Mouse (Mus musculus) urinary bladder, postnatal 10 days (tissue): Measurements from ENCODE around the gene Cnp.
"Not testable (repeated sequence)": the region's sequence is repeated elsewhere in the genome, so short reads cannot be mapped to it uniquely, and the experiment has no call there.

Source experiments
- DNase-seq: peaks from one replicate; pipeline ENCODE4 v3.0.0; 2022; ENCODE audit warnings: low spot score

Cnp gene

DNA sequence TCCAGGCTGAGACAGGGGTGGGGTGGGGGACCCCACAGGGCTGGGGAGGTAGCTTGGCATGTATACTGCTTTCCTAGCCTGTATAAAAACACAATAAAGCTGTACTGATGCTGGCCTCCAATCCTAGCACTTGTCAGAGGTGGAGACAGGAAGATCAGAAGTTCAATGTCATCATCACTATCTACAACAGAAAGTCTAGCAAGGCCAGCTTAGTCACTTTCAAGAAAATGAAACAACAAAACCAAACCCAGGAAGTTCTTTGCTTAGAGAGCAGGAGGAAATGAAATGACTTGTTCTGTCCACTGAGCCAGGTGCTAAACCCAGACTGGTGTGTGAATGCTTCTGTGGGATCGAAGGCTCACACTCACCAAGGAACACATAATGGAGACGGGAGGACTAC, 13.8 kb downstream of the Cnp start:
- DNase-seq = no peak

- no peak for DNase-seq
Observed at GRCm38 (mm10) chr11:100592346-100593046, 17.8 kb downstream of the Cnp start.

DNA sequence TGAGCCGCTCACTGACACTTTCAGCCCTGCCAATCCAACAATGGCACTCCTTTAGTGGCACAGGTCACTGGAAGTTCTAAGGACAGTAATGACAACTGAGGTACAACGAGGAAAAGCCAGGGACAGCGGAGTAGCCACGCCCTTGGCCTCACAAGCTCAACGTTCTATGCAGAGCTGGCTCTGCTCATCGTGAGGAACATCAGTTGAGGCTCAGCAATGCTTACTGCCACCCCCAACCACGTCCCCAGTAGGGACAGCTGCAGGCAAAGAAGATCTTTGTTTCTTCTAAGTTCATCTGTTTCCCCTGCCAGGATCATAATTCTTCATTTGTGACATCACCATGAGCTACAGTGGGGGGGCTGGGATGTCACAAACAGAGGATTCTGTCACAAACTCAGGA, 19.9 kb downstream of the Cnp start:
- no peak for DNase-seq

DNA sequence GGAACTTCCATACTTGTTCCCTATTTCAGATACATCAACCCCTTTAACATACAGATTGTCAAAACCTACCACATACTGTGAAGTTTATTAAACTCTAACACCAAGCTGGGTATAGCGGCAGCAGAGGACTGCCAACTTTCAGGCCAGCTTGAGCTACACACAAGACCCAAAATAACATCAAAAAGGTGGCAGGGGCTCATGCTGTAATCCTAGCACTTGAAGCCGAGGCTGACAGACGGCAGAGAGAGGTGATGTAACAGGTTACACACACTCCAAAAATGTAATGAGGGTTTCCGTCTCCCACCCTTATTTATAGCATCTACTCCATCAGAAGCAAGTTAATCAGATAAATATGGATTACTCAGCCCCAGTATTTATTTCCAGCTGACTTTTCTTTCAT, 20.8 kb downstream of the Cnp start:
- no peak for DNase-seq

GRCm38 (mm10) chr11:100598074-100598473, 23.4 kb downstream of the Cnp start:
- DNase-seq = no peak

GRCm38 (mm10) chr11:100601372-100601771, 26.7 kb downstream of the Cnp start:
- no peak for DNase-seq

- DNase-seq = no peak
Observed at GRCm38 (mm10) chr11:100603155-100603554, 28.5 kb downstream of the Cnp start.

- DNase-seq = no peak
Observed at GRCm38 (mm10) chr11:100603813-100604212, 29.1 kb downstream of the Cnp start.

DNA sequence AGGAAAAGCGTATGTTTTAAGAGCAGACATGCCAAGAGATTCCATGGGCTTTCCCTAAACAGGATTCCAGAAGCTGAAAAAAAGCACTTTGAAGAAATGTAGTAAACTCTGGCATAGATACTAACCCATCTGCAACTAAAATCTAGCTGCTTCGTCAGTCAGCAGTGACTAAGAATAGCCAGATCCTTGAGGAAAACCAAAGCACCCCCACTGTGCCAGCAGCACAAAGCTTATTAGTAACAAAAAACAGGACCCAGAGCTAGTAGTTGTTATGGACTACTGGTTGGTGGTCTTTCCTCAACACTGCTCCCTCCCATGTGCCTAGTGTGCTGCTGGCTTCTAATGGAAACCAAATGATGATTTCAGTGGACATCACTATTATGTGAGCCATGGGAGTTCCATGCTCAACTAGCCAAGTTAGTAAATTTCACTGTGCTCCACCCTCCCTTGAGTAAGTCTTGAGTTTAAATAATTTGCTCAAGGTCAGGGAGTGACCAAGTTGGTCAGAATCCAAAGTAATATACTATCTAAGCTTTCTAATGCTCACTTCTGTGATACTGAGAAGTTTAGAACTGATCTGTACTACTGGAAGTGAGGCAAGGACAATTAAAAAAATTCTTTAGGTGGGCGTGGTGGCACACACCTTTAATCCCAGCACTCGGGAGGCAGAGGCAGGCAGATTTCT, 29.8 kb downstream of the Cnp start:
- DNase-seq = no peak

- DNase-seq = no peak
Observed at GRCm38 (mm10) chr11:100605451-100605850, 30.7 kb downstream of the Cnp start.

- DNase-seq = no peak
Observed at GRCm38 (mm10) chr11:100607121-100607520, 32.4 kb downstream of the Cnp start.

GRCm38 (mm10) chr11:100608796-100609195, 34.1 kb downstream of the Cnp start:
- DNase-seq = no peak

DNA sequence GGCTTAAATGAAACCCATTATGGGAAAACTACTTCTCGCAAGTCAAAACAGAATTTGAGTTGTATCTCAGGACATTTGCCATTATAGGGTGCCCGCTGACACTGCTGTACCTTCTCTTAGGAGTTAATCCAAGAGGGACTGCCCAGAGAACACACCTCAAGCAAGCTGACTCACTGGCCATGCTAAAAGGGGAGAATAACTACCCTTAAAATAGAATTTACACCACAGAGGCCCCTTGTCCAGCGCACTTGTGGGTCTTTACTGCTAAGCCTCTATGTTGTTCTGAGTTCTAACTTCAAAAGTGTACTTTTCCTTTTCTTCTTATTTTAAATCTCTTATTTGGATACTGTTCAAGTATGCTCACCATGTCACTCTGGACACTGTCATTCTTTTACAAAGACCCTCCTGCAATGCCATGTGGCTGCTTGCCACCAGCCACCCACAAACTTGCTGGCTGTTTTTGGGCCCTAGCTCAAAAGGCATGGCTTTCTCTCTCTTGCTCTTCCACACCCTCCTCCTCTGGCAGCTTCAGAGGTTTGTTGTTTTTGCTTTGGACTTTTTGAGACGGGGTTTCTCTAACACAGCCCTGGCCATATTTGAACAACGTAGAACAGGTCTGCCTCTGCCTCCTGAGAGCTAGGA, 34.8 kb downstream of the Cnp start:
- no peak for DNase-seq

DNA sequence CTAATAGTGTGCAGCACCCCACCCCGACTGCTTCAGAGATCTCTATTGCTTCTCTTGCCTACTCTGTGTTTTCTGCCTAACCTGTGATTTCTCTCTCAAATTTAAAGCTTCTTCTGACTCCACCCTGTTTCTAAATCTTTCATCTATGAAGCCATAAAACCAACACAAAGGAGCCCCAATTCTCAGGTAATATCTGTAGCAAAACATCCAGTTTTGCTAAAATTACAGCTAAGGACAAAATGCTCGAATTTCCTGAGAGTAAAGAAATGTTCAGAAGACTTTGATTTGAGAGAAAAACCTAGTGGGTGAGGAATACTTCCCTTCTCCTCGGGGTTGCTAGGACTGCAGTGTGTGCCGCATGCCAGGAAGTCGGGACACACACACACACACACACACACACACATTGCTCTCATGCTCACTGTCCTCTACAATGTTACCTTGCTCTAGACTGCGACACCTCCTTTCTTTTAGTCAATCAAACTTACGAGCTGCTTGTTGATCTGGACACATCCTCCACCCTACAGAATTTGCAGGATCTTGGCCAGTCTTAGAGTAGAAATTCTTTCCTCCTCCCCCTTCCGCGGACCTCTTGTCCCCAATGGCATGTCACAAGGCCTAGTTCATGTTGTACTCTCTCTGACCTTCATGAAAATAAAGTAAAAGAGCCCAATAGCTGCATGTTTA, 35.4 kb downstream of the Cnp start:
- DNase-seq = no peak

DNA sequence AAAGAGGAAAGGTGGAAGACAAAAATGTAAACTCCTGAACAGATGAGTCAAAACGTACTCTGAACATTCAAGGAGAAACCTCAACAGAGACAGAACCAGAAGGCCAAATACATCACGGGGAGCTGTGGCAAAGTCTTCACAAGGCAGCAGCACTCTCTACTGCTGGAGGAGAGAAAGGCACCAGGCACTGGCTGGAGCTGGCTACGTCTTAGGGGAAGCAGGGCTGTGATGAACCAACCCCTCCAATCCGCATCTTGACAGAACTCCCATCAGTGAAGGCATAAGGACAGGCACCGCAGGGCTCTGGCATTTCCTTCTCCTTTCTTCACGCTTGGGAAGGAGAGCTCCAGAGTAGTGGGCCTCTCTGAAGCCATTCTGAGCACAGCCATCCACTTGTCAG, 36.9 kb downstream of the Cnp start:
- DNase-seq = no peak

DNA sequence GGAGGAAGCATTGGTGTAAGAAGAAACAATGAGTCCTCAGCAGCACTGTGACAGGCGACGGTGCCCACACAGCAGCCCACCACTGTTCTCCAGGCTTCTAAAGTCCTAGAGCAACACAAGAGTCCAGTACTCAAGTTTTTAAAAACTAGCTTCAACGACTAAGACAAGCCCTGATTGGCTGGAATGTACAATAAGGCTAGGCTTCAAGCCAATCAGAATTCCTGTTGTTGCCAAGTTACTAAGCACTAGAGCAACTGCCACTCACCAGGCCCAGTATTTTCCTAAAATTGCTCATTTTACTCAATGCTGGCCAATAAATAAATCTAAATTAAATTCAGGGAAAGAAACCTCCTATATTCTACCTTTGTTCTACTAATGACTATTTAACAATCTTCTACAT, 38.5 kb downstream of the Cnp start:
- no peak for DNase-seq

GRCm38 (mm10) chr11:100616332-100616731, 41.6 kb downstream of the Cnp start:
- no peak for DNase-seq

GRCm38 (mm10) chr11:100616836-100617235, 42.1 kb downstream of the Cnp start:
- not testable (repeated sequence) for DNase-seq

DNA sequence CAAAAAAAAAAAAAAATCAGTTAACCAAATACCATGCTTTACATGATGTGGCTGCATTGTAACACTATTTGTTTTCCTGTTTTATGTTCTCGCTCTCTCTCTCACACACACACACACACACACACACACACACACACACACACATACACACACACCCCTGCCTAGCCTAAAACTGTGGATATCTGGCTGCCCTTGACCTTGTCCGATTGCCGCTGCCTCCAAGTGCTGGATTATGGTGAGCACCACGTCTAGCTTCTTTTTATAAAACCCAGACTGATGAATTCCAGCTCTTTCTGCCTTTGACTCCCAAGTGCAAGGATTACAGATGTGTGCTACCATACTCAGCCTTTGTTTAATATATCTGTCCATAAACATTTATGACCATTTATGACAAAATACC, 42.8 kb downstream of the Cnp start:
- DNase-seq = no peak

DNA sequence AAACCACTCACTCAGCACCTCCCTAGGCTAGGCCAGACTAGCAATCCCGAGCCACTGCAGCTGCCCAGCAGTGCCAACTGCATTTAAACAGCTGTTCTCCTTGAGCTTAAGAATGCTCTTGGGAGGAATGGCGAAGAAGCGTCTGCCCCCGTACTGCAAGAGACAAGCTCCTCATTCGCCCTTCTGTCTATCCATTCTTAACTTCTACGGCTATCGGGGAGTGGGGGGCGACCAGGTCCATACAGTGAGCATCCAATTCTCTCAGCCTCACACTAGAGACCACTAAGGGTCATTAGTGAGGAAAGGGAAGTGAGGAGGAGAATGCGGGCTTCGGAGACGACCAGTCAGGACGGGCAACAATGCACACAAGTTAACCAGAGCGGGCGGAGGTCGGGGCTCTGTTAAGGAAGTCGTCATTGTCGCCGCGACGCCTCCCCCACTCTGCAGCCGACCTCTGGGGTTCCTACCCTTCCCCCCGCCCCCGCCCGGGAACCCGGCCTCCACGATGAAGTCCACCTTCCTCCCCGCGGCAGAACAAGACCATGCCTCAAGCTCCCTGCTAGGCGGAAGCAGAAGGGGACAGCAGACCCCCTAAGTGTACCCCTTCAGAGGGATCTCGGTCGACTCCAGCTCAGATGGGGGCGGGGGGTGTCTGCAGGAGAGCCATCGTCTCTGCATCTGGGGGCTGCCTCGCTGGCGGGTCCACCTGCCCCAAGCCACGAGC, 44.2 kb downstream of the Cnp start, which contains the start of gene Nkiras2:
Gene Nkiras2, plus strand, starts transcription at position 484 of the 724 bp plus-strand sequence.
- no peak for DNase-seq

DNA sequence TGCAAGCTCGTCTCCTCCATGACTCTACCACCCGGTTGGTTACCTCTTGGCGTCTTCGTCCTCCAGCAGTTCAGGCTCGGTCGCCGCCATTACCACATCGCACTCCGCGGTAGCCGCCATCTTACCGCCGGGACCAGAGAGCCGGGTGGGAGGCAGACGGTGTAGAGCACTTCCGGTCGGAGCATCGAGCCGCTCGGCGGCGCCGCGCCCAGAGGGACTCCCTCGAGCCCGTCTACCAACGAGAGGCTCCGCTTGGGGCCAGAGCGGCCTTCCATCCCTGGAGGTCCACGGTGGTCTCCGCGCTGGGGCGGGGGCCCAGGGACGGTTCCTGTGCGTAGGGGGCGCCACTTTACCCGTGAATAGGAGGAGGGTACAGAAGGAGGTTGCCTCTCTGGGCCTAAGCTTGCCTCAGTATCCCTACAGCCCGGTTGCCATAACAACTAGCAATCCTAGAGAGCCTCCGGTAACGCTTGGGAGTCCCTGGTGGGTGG, 44.8 kb downstream of the Cnp start:
- peak; percentile 72 for DNase-seq

DNA sequence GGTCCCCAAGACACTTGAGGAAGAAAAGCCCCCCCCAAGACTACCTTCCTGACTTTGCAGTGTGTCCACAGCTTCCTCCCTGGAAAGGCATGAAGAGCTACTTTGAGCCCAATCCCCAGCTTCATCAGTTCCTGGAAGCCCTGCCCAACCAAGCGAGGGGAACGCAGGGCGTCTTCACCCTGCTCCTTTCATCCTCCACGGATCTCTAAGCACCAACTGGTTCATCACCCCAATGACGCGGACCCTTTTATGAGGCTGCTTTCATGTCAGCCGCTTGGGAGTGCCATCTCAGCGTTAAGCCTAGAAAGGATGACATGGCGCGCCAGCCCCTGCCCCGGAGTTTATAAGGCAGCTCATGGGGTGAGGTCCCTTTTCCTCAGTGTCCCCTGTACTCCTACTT, 45.3 kb downstream of the Cnp start, which contains the start of gene Dnajc7:
Gene Dnajc7, minus strand, starts transcription at position 187 of the 400 bp plus-strand sequence.
- DNase-seq = no peak
